Mouse (Mus musculus) mature B cell (primary cell): ENCODE measurements around the gene Fastkd5.
"Not testable (repeated sequence)": the region's sequence is repeated elsewhere in the genome, so short reads cannot be mapped to it uniquely, and the experiment has no call there.

ENCODE experiments used
- in situ Hi-C: fragments of 300-500 bp; cut with MboI; formaldehyde crosslinking; loops from 2 replicates; pipeline ENCODE4 v1.14.3; 2019

Gene Fastkd5

GRCm38 (mm10) chr2:130577632-130578031, 52.2 kb downstream of the Fastkd5 start:
- in situ Hi-C loops = no loop called here

GRCm38 (mm10) chr2:130577021-130577420, 52.8 kb downstream of the Fastkd5 start:
- in situ Hi-C loops = no loop called here

GRCm38 (mm10) chr2:130576564-130576963, 53.3 kb downstream of the Fastkd5 start:
- in situ Hi-C loops = not testable (repeated sequence)

- in situ Hi-C loops = no loop called here
These were observed 54.0 kb downstream of the Fastkd5 start, which contains the start of gene Oxt for GRCm38 (mm10) chr2:130575873-130576272. TSS of gene Oxt (plus strand) at chr2:130576173.

DNA sequence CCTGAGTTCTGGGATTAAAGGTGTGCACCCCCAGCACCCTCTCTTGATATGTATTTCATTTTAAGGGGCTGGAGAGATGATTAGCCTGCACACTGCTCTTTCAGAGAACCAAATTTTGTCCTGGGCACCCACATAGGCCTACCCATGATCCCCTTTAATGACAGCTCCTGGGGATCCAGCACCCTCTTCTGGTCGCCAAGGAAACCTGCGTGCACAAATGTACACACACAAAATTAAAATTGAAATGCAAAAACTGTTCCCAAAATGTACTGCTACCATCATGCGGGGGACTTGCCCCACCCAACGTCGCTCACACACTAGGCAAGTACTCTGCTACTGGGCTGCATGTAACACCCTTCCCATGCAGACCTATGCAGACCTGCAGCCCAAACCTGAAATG, 54.9 kb downstream of the Fastkd5 start:
- in situ Hi-C loops = no loop called here

DNA sequence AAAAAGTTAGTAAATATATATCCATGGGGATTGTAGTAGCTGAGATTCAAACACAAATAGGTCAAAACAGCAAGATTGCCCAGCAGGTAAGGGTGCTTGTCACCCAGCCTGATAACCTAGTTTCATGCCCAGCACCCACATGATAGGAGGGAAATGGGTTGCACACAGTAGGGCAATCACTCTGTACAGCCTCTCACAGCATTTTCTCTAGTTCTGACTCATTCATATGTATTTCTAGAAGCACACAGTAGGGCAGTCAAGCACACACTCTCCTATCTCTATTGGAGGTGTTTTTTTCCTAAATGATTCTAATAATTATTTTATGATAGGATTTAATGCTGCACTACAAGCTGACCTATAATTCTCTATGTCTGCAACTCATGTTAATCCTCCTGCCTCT, 59.9 kb downstream of the Fastkd5 start:
- in situ Hi-C loops = no loop called here

GRCm38 (mm10) chr2:130568921-130569320, 60.9 kb downstream of the Fastkd5 start:
- in situ Hi-C loops = no loop called here

DNA sequence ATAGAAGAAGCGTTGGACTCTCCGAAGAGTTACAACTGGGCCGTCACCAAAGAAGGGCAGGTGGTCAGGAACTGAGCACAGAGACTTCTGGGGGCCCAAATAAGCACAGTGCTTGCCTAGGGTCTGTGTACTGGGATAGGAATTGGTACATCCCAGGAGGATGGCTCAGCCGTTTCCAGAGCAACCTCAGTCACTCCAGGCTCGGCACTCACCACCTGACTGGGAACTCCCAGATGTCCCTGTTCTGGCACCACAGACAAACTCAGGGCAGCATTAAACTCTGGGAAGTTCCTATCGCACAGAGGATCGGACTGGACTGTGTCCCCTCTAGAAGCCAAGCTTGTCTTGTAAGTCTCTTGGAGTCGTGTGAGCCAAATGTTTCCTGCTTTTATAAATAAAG, 64.8 kb downstream of the Fastkd5 start:
- in situ Hi-C loops = no loop called here

DNA sequence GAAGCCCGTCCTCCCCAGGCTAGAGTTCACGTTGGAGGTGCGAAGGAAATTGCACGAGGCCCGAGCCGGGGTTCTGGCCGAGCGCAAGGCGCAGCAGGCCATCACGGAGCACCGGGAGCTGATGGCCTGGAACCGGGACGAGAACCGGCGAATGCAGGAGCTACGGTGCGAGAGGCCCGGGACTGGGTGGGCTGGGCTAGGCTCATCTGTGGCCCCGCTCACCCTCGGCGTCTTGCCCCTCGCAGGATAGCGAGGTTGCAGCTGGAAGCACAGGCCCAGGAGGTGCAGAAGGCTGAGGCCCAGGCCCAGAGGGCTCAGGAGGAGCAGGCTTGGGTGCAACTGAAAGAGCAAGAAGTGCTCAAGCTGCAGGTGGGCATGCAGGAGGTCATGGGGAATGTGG, 65.8 kb downstream of the Fastkd5 start:
- in situ Hi-C loops = no loop called here
